Comparison of ENCODE assay signal across 9 mouse cellular contexts in genomic region chr10:5207905-5208641, GRCm38 (mm10).
DNase-seq lines count a peak whose midpoint lies in the region; TF ChIP-seq lines count a peak whose summit lies in the region.
"Had no signal": no experiment of that assay in that cellular context is flagged by ENCODE, and none has a peak within 500 bp of the region (broad histone marks: within the 10 kb centered on the region; RNA-seq: fewer than 3 reads in every experiment).

No protein-coding gene starts in this region.

- peak overlapping the region; percentile 36; the same call in 1 of the 2 replicates for H3K27ac ChIP-seq in layer of hippocampus, adult 2 months
- H3K27ac ChIP-seq in hindbrain, embryonic 10.5 days, result no peak overlapping the region
- H3K27ac ChIP-seq: hindbrain, embryonic 15.5 days had no signal

- 52% methylated on average over 7 of the region's 7 CpGs for WGBS in hindbrain, embryonic 10.5 days

- H3K36me3 ChIP-seq in hindbrain, embryonic 10.5 days, result no peaks in the 10 kb centered on the region
- H3K36me3 ChIP-seq: hindbrain, embryonic 15.5 days had no signal

- H3K4me3 ChIP-seq in layer of hippocampus, adult 2 months, result no peak overlapping the region
- H3K4me3 ChIP-seq in hindbrain, embryonic 10.5 days, result no peak overlapping the region
- H3K4me3 ChIP-seq: hindbrain, embryonic 15.5 days had no signal

- DNase-seq in layer of hippocampus, adult 2 months (ENCODE audit: low spot score in 2 of 2), result no peak
- DNase-seq in layer of hippocampus, adult 8-10 months (ENCODE audit: low spot score in 2 of 2), result no peak
- DNase-seq in gastrocnemius, adult 8-10 months (ENCODE audit: low spot score in 2 of 2), result peak; percentile 38 to 48
- peak; percentile 51 for DNase-seq in kidney, adult 9 months
- DNase-seq in lung, postnatal 36 days, result peak; percentile 64
- no peak for DNase-seq in hindbrain, embryonic 10.5 days (ENCODE audit: low spot score)
- DNase-seq in layer of hippocampus, postnatal 36 days, result no peak
- no peak for DNase-seq in frontal cortex, postnatal 25 days (ENCODE audit: low spot score in 2 of 2)

- no peaks in the 10 kb centered on the region for H3K27me3 ChIP-seq in hindbrain, embryonic 10.5 days (ENCODE audit: insufficient read depth, poor library complexity, severe bottlenecking)
- H3K27me3 ChIP-seq: hindbrain, embryonic 15.5 days had no signal

- H3K4me1 ChIP-seq in hindbrain, embryonic 10.5 days (replicated peaks), result peaks cover 3% of the 10 kb centered on the region; the same call in 1 of the 2 replicates

- no peak for TF ChIP-seq CTCF in layer of hippocampus, adult 2 months (conservative IDR thresholded peaks at IDR 0.05)

- H3K9me3 ChIP-seq in hindbrain, embryonic 10.5 days, result no peaks in the 10 kb centered on the region
- H3K9me3 ChIP-seq: hindbrain, embryonic 15.5 days had no signal

Comparison
In these comparisons a context has a peak if more than half of its experiments do, and no peak if none do; other contexts are left out.
1. DNase-seq: peak in gastrocnemius, adult 8-10 months (2 of 2), kidney, adult 9 months (single experiment) and lung, postnatal 36 days (single experiment); none in layer of hippocampus, adult 2 months (0 of 2), layer of hippocampus, adult 8-10 months (0 of 2), hindbrain, embryonic 10.5 days (single experiment), layer of hippocampus, postnatal 36 days (0 of 2) and frontal cortex, postnatal 25 days (0 of 2).